Mouse (Mus musculus) T-helper 1 cell (primary cell): ENCODE measurements around the gene Tbcd.
"Not testable (repeated sequence)": the region's sequence is repeated elsewhere in the genome, so short reads cannot be mapped to it uniquely, and the experiment has no call there.

Experiments used
- in situ Hi-C: fragments of 300-600 bp; cut with MboI, MseI; formaldehyde crosslinking; loops from one replicate; pipeline ENCODE4 v1.15.1; 2025; ENCODE audit warnings: high pct_unique_total_duplicates

Tbcd gene

GRCm38 (mm10) chr11:121652547-121653305 is 201.0 kb downstream of the Tbcd start:
- in situ Hi-C loops: no loop called here

DNA sequence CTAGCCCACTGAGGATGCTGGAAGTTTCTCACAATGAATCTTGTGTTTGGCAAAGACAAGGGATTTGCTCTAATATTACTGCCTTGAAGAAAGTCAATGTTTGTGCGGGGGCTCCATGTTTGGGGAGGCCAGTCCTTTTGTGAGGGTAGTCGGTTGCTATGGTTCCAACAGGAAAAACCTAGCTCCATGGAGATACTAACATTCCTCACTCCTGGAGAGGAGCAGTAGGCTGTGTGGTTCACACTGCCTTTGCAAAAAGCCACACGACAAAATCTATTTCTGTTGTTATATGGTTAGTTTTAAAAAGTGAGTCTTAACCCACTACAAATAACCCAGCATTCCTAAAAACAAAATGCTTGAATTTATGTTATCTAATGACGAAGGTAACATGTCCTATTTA is 201.9 kb downstream of the Tbcd start:
- in situ Hi-C loops: no loop called here

- in situ Hi-C loops: no loop called here
These were observed 202.7 kb downstream of the Tbcd start for GRCm38 (mm10) chr11:121654406-121654945.

- in situ Hi-C loops: no loop called here
These were observed 203.5 kb downstream of the Tbcd start for GRCm38 (mm10) chr11:121655166-121655806.

DNA sequence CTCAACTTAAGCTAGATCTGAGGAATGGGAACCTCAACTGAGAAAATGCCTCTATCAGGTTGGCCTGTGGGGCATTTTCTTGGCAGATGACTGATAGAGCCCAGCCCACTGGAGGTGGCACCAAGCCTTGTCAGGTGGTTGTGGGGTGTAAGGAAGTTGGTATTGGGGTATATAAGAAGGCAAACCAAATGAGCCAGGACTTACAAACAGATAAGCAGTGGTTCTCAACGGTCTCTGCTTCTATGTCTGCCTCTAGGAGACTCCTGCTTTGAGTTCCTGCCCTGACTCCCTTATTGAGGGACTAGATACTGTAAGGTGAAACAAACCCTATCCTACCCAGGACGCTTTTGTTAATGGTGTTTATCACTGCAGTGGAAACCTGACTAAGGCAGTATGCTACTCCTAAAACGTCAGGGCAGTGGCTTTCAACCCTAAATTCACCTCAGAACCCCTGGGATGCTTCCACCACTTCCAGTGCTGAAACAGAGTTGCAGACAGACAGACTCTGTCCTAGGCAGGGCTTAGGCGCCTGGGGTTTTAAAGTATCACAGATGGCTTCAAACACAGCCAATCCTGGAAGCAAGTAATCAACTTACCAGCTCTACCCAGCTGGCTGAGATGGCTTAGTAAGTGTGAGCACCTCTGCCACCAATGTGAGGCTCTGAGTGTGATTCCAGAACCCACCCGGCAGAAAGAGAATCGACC is 204.2 kb downstream of the Tbcd start:
- in situ Hi-C loops: no loop called here

DNA sequence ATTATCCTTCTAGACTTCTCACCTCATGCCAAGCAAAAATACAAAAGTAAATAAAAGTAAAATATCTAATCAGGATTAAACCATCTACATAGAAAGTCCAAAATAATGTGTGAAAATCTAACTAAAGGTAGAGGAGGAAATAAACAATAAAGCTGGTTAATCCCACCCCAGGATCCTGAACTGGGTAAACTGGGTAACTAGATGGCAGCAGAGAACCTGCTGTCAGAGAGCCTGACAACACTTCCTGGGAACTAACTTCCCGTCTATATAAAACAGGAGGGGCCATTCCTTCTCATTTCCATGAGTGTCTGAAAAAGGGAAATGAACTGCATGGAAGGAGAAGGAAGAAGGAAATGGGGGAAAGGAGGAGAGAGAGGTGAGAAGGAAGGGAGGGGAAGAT is 206.4 kb downstream of the Tbcd start:
- in situ Hi-C loops: no loop called here

DNA sequence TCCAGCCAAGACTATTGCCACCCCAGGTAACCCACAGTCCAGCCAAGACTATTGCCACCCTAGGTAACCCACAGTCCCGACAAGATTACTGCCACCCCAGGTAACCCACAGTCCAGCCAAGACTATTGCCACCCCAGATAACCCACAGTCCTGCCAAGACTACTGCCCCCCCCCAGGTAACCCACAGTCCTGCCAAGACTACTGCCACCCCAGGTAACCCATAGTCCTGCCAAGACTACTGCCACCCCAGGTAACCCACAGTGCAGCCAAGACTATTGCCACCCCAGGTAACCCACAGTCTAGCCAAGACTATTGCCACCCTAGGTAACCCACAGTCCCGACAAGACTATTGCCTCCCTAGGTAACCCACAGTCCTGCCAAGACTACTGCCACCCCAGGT is 208.9 kb downstream of the Tbcd start:
- in situ Hi-C loops: not testable (repeated sequence)

DNA sequence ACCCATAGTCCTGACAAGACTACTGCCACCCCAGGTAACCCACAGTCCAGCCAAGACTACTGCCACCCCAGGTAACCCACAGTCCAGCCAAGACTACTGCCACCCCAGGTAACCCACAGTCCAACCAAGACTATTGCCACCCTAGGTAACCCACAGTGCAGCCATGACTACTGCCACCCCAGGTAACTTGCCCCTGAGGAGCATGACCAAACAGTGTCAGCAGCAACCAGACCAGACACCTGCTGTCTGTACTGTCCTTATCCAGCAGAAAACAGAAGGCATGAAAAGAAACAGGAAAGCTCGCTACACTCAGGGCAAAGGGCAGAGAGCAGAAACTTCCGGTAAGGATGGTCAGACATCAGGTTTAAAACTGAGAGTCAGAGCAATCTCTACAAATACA is 209.4 kb downstream of the Tbcd start:
- in situ Hi-C loops: no loop called here
